Mouse (Mus musculus) hindbrain, embryonic 12.5 days (tissue): ENCODE data around the gene Dlg1. TPM values are rescaled to one million over a fixed set of nuclear protein-coding genes. Genes with fewer than 3 reads are reported as not detected.
"Not testable (repeated sequence)": the region's sequence is repeated elsewhere in the genome, so short reads cannot be mapped to it uniquely, and the experiment has no call there.

ENCODE experiments used
- ATAC-seq: fragments of 200-750 bp; cut with Nextera tagmentation; 2 replicates; pipeline ENCODE4 v1.8.0; 2017; ENCODE audit warnings: moderate TSS enrichment; ENCODE audit not compliant: low FRiP score
- H3K27ac ChIP-seq: fragments of 300-500 bp; sonication (generic); 2 replicates; pipeline ENCODE4 v1.5.1; 2016; ENCODE audit warnings: mild to moderate bottlenecking
- H3K27me3 ChIP-seq: fragments of 300-500 bp; sonication (generic); 2 replicates; pipeline ENCODE4 v1.6.1; 2016; ENCODE audit warnings: mild to moderate bottlenecking
- H3K36me3 ChIP-seq: fragments of 300-500 bp; sonication (generic); 2 replicates; pipeline ENCODE4 v1.6.1; 2016; ENCODE audit warnings: mild to moderate bottlenecking
- H3K4me1 ChIP-seq: fragments of 300-500 bp; sonication (generic); 2 replicates; pipeline ENCODE4 v1.6.1; 2016
- H3K4me2 ChIP-seq: fragments of 300-500 bp; sonication (generic); replicated peaks from 2 replicates; pipeline ENCODE4 v1.6.1; 2016; ENCODE audit warnings: mild to moderate bottlenecking
- H3K4me3 ChIP-seq: fragments of 300-500 bp; sonication (generic); 2 replicates; pipeline ENCODE4 v1.5.1; 2016; ENCODE audit warnings: mild to moderate bottlenecking
- H3K9ac ChIP-seq: fragments of 300-500 bp; sonication (generic); 2 replicates; pipeline ENCODE4 v1.6.1; 2016; ENCODE audit warnings: mild to moderate bottlenecking, moderate library complexity
- H3K9me3 ChIP-seq: fragments of 300-500 bp; sonication (generic); replicated peaks from 2 replicates; pipeline ENCODE4 v1.6.1; 2016; ENCODE audit warnings: mild to moderate bottlenecking
- WGBS: fragments of 180-500 bp; shearing (Covaris S2); methylation state at CpG from one replicate; pipeline ENCODE4 v1.1.7; 2016; 5-methylcytosine and 5-hydroxymethylcytosine counted together
- polyA plus RNA-seq: library from polyadenylated mRNA; unstranded; fragments of >200 nt; fragmentation: Nextera tagmentation; extraction: Ambion mirVana; gene quantifications from 2 replicates; pipeline ENCODE4 v1.2.1, GENCODE M21; 2016

The Dlg1 gene
- polyA plus RNA-seq, 1 experiment from 2014 or later: 27.9 TPM

DNA sequence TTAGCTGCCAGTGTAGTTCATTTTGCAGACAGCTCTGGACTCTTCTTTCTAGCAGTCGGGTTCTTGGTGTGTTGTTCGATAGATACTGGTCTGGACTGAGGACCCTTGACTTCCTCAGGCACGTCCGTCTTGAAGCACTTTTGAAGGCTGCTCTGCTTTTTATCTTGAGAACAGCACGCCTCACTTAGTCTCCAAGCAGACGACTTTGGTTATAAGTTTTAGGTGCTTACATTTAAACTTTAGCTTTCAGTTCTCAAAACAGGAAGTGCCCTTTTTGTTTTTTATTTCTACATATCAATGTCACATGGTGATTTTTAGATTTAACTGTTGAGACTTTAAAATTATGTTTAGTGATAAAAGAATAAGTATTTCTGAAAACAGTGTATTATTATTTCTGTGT, 33.1 kb downstream of the Dlg1 start:
- no peaks in the 10 kb centered on the region for H3K36me3 ChIP-seq
- no peak overlapping the region for H3K9ac ChIP-seq
- peaks cover 3% of the 10 kb centered on the region; the same call in 1 of the 2 replicates for H3K4me1 ChIP-seq
- WGBS: 81% methylated on average over 6 of the region's 6 CpGs
- no peak for ATAC-seq
- H3K4me3 ChIP-seq: no peak overlapping the region
- H3K27ac ChIP-seq: no peak overlapping the region
- no peaks in the 10 kb centered on the region for H3K27me3 ChIP-seq
- no peaks in the 10 kb centered on the region for H3K9me3 ChIP-seq
- no peak overlapping the region for H3K4me2 ChIP-seq

DNA sequence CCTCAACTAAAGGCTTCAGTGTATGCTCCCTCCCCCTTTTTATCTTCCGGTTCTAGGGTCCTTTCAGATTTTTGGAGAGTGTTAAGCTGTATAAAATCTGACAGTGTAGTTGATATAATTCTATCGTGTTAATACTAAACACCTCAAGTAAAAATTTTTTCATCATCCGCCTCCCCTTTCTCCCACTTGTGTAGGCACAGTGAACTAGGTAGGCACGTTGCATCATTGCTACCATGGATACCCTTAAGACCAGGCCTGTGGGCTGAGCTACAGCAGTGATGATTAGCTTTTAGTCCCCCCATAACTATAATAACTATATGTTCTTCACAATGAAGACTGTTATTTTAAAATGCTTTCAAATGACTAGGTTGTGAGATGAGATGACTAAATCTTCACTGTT, 34.1 kb downstream of the Dlg1 start:
- Histone ChIP-seq H3K4me1 (peaks cover 3% of the 10 kb centered on the region; the same call in 1 of the 2 replicates), H3K27ac (no peak overlapping the region), H3K9me3 (no peaks in the 10 kb centered on the region), H3K4me2 (no peak overlapping the region), H3K4me3 (no peak overlapping the region), H3K9ac (no peak overlapping the region), H3K27me3 (no peaks in the 10 kb centered on the region), H3K36me3 (no peaks in the 10 kb centered on the region)
- WGBS: 91% methylated on average over 4 of the region's 4 CpGs
- ATAC-seq: no peak

DNA sequence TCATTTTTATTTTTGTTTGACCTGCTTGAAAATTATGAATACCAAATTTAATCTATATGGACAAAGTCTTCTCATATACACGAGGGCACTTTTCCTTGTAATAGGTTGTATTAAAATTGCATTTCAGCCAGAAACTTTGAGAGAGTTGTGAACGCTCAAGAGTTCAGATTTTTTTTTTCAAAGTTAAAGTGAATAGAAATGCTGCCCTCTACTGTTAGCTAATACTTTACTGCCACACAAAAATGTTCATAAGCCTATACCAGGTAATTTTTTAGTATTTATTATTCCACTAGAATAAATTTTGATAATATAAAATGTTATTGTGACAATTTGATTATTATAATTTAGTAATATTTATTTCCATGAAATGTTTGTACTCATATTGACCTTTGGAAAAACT, 42.0 kb downstream of the Dlg1 start:
- WGBS: 43% methylated on average over 2 of the region's 2 CpGs
- no peaks in the 10 kb centered on the region for H3K36me3 ChIP-seq

DNA sequence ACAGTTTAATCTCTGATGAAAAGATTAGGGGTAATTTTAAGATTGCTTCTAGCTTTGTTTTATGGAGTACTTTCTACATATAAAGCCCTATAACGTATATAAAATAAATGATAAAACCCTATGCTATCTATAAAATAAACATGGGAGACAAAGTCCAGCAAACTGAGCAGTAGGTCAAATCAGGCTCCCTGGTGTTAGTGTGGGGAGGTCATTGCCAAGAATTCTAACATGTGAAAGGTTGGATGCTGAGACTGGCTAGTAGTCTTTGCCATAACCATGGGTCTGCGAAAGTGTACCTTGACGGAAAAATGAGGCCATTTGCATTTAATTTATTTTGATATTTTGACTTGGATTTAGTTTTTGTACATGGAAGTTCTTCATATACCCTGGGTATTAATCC, 42.7 kb downstream of the Dlg1 start:
- Histone ChIP-seq H3K4me3 (no peak overlapping the region), H3K27ac (no peak overlapping the region), H3K36me3 (no peaks in the 10 kb centered on the region), H3K27me3 (no peaks in the 10 kb centered on the region), H3K4me1 (no peaks in the 10 kb centered on the region), H3K9me3 (no peaks in the 10 kb centered on the region), H3K4me2 (no peak overlapping the region), H3K9ac (no peak overlapping the region)
- 93% methylated on average over 3 of the region's 3 CpGs for WGBS
- no peak for ATAC-seq

More for the DNA sequence above, 42.0 kb downstream of the Dlg1 start:
- ATAC-seq: no peak
- no peaks in the 10 kb centered on the region for H3K9me3 ChIP-seq
- H3K4me3 ChIP-seq: no peak overlapping the region
- H3K27me3 ChIP-seq: no peaks in the 10 kb centered on the region
- no peak overlapping the region for H3K9ac ChIP-seq
- no peak overlapping the region for H3K27ac ChIP-seq
- no peaks in the 10 kb centered on the region for H3K4me1 ChIP-seq
- H3K4me2 ChIP-seq: no peak overlapping the region

DNA sequence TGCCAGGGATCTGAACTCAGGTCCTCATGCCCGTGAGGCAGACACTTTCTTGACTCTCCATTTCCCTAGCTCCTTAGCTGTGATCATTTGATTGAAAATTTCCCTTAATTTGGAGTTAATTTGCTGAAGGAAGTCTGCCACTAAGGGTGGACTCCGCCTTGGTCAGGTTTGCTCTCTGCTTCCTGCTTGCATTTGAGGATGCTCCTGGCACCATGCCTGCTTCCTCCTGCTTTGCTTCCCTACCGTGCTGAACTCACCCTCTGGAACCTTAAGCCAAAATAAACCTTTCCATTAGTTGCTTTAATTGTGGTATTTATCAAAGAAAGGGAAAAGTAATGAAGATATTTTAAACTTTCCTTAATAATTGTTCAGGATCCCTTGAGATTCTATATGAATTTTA, 44.1 kb downstream of the Dlg1 start:
- H3K4me1 ChIP-seq: no peaks in the 10 kb centered on the region
- no peaks in the 10 kb centered on the region for H3K27me3 ChIP-seq
- H3K9ac ChIP-seq: no peak overlapping the region
- WGBS: 88% methylated on average over 3 of the region's 3 CpGs
- no peak overlapping the region for H3K4me3 ChIP-seq
- ATAC-seq: no peak
- H3K27ac ChIP-seq: no peak overlapping the region
- no peaks in the 10 kb centered on the region for H3K36me3 ChIP-seq
- no peak overlapping the region for H3K4me2 ChIP-seq
- no peaks in the 10 kb centered on the region for H3K9me3 ChIP-seq

DNA sequence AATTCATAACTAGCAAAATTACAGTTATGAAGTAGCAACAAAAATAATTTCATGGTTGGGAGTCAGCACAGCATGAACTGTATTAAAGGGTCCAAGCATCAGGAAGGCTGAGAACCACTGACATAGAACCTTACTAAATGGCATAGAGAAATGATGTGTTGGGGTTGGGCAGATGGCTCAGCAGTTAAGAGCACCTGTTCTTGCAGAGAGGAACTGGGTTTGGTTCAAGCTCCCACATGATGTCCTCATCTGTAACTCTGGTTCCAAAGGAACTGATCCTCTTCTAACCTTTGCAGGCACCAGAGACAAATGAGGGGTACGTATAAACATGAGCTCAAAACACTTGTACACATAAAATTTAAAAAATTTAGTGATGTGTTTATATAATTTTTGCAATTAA, 59.7 kb downstream of the Dlg1 start:
- Histone ChIP-seq H3K4me2 (no peak overlapping the region), H3K4me3 (no peak overlapping the region), H3K27ac (no peak overlapping the region), H3K9ac (no peak overlapping the region), H3K9me3 (no peaks in the 10 kb centered on the region), H3K36me3 (no peaks in the 10 kb centered on the region; the same call in 1 of the 2 replicates), H3K27me3 (no peaks in the 10 kb centered on the region), H3K4me1 (no peaks in the 10 kb centered on the region)
- no peak for ATAC-seq
- 97% methylated on average over 1 of the region's 1 CpGs for WGBS

DNA sequence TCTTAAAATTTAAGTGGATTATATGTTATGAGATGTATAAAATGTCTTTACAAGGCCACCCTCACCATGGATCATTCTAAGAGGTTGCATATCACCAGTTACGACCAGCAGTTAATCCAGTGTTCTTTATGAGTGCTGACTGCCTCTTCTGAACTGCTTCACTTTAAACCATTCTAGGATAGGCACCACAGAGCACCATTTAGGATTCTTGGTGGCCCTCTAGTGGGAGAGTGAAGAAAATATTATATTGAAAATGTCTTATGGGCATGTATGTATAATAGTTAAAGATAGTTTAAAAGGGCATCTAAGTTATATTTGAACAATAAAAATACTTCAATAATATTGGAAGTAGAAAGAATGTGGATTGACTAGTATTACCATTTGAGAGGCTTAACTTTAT, 60.9 kb downstream of the Dlg1 start:
- no peak overlapping the region for H3K4me2 ChIP-seq
- WGBS: 35% methylated on average over 1 of the region's 1 CpGs
- no peaks in the 10 kb centered on the region; the same call in 1 of the 2 replicates for H3K36me3 ChIP-seq
- ATAC-seq: no peak
- no peaks in the 10 kb centered on the region for H3K4me1 ChIP-seq
- H3K27ac ChIP-seq: no peak overlapping the region
- H3K9ac ChIP-seq: no peak overlapping the region
- H3K4me3 ChIP-seq: no peak overlapping the region
- H3K9me3 ChIP-seq: no peaks in the 10 kb centered on the region
- no peaks in the 10 kb centered on the region for H3K27me3 ChIP-seq

DNA sequence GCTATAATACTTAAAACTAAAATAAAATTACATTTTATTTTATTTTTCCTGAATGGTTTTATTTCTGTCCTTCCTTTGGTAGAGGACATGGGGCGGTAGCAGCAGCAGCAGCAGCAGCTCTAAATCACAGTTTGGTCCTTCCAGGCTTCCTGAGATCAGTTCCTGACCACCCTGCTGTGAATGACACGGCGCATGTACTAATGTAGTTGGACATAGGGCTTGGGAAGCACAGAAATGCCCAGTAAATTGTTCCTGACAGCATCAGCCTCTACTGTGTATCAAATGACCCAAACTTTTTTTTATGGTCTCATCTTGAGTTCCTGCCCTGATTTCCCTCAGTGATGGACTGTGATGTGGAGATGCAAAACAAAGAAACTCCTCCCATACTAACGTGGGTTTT, 61.6 kb downstream of the Dlg1 start:
- H3K9me3 ChIP-seq: no peaks in the 10 kb centered on the region
- H3K27me3 ChIP-seq: no peaks in the 10 kb centered on the region
- no peak overlapping the region for H3K4me2 ChIP-seq
- H3K4me3 ChIP-seq: no peak overlapping the region
- no peak overlapping the region for H3K9ac ChIP-seq
- no peak for ATAC-seq
- WGBS: 84% methylated on average over 4 of the region's 4 CpGs
- H3K4me1 ChIP-seq: no peaks in the 10 kb centered on the region
- H3K36me3 ChIP-seq: no peaks in the 10 kb centered on the region
- no peak overlapping the region for H3K27ac ChIP-seq

DNA sequence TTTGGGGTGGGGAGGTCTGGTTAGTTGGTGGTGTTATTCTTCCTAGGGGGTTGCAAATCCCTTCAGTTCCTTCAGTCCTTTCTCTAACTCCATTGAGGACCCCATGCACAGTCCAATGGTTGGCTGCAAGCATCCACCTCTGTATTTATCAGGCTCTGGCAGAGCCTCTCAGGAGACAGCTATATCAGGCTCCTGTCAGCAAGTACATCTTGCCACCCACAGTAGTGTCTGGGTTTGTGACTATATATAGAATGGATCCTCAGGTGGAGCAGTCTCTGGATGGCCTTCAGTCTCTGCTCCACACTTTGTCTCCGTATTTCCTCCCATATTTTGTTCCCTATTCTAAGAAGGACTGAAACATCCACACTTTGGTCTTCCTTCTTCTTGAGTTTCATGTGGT, 67.7 kb downstream of the Dlg1 start:
- not testable (repeated sequence) for H3K4me2 ChIP-seq, H3K9ac ChIP-seq, H3K4me1 ChIP-seq, H3K4me3 ChIP-seq, ATAC-seq, H3K9me3 ChIP-seq, H3K36me3 ChIP-seq, H3K27ac ChIP-seq, H3K27me3 ChIP-seq
- 95% methylated on average over 1 of the region's 1 CpGs for WGBS

DNA sequence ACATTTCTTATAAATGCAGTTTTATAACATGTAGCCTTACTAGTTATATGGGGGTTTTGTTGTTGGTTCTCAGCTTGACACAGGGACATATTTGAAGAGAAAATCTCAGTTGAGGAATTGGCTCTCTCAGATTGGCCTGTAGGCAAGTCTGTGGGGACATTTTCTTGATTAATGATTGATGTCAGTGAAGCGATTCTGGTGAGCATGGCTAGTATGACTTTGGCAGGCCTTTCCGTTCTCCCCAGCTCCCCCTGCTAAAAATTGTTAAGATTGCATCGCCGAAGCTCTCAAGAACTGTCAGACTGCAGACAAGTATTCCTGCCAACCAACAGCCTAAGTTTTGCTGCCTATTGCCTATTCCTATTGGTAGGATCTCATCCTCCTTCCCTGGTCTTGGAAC, 73.8 kb downstream of the Dlg1 start:
- ATAC-seq: no peak
- Histone ChIP-seq H3K27ac (no peak overlapping the region), H3K27me3 (no peaks in the 10 kb centered on the region), H3K9ac (no peak overlapping the region), H3K9me3 (no peaks in the 10 kb centered on the region), H3K4me1 (no peaks in the 10 kb centered on the region), H3K4me3 (no peak overlapping the region), H3K36me3 (no peaks in the 10 kb centered on the region), H3K4me2 (no peak overlapping the region)
- 78% methylated on average over 4 of the region's 4 CpGs for WGBS

DNA sequence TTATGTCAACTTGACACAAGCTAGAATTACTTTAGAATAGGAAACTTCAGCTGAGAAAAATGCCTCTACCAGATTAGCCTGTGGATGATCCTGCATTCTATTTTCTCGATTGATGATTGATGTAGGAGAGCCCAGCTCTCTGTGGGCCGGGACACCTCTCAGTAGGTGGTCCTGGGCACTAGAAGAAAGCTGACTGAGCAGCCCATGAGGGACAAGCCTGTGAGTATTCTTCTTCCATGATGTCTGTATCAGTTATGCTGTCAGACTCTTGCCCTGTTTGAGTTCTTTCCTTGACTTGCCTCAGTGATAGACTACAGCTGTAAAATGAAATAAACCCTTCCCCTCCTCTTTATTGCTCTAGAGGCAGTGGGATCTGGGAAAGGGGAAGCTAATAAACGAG, 74.5 kb downstream of the Dlg1 start:
- H3K9ac ChIP-seq: no peak overlapping the region
- WGBS: 61% methylated on average over 3 of the region's 3 CpGs
- H3K4me2 ChIP-seq: no peak overlapping the region
- H3K4me1 ChIP-seq: no peaks in the 10 kb centered on the region
- no peak overlapping the region for H3K27ac ChIP-seq
- H3K36me3 ChIP-seq: no peaks in the 10 kb centered on the region
- no peaks in the 10 kb centered on the region for H3K27me3 ChIP-seq
- H3K4me3 ChIP-seq: no peak overlapping the region
- no peak for ATAC-seq
- no peaks in the 10 kb centered on the region for H3K9me3 ChIP-seq

DNA sequence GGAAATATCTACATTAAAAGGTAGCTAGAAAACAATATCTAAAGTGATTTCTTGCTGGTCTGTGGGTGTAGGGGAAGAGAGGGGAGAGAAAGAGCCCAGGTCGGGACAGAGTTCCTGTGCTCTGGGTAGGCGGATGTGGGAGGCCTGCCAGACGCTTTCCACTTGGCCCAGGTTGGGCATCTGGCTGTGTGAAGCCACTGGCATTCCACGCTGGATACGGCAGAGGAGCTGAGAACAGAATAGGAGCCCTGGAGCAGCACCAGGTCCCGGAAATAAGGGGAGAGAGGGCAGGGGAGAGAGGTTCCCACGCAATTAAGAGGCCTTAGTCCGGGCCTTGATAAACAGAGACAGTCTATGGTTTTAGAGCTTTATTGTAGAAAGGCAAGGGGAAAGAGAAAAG, 77.0 kb downstream of the Dlg1 start:
- Histone ChIP-seq H3K9me3 (0 out of 2 replicates have a peak, but pooled peaks cover 3% of the 10 kb centered on the region), H3K4me3 (no peak overlapping the region), H3K27ac (no peak overlapping the region), H3K4me1 (no peaks in the 10 kb centered on the region), H3K27me3 (no peaks in the 10 kb centered on the region), H3K4me2 (no peak overlapping the region), H3K9ac (no peak overlapping the region), H3K36me3 (peaks cover 7% of the 10 kb centered on the region; the same call in 1 of the 2 replicates)
- WGBS: 81% methylated on average over 8 of the region's 8 CpGs
- no peak for ATAC-seq

DNA sequence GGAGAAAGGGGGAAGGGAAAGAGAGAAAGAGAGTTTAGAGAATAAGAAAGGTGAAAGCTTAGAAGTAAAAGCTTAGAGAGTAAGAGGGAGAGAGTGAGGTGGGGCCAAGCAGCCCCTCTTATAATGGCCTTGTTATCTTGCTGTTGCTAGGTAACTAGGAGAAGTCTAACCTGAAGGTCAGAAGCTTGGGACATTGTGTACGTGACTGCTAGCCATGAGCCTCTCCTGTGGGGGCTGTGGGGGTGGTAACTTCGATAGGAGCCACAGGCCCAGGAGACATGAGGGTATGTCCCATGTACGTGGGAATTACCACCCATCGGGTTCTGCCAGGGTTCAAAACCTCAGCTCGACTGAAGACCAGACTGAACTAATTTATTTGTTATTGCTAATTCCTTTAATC, 77.5 kb downstream of the Dlg1 start:
- no peaks in the 10 kb centered on the region for H3K27me3 ChIP-seq
- H3K4me1 ChIP-seq: no peaks in the 10 kb centered on the region
- no peak overlapping the region for H3K27ac ChIP-seq
- WGBS: 85% methylated on average over 5 of the region's 5 CpGs
- ATAC-seq: no peak
- H3K4me2 ChIP-seq: no peak overlapping the region
- H3K9ac ChIP-seq: no peak overlapping the region
- peaks cover 8% of the 10 kb centered on the region; the same call in 1 of the 2 replicates for H3K36me3 ChIP-seq
- no peak overlapping the region for H3K4me3 ChIP-seq
- 0 out of 2 replicates have a peak, but pooled peaks cover 4% of the 10 kb centered on the region for H3K9me3 ChIP-seq
